Mouse (Mus musculus) lung, postnatal 14 days (tissue): ENCODE measurements around the gene Sprtn.

Source experiments
- DNase-seq: peaks from one replicate; pipeline ENCODE4 v3.0.0; 2021

Sprtn gene

DNA sequence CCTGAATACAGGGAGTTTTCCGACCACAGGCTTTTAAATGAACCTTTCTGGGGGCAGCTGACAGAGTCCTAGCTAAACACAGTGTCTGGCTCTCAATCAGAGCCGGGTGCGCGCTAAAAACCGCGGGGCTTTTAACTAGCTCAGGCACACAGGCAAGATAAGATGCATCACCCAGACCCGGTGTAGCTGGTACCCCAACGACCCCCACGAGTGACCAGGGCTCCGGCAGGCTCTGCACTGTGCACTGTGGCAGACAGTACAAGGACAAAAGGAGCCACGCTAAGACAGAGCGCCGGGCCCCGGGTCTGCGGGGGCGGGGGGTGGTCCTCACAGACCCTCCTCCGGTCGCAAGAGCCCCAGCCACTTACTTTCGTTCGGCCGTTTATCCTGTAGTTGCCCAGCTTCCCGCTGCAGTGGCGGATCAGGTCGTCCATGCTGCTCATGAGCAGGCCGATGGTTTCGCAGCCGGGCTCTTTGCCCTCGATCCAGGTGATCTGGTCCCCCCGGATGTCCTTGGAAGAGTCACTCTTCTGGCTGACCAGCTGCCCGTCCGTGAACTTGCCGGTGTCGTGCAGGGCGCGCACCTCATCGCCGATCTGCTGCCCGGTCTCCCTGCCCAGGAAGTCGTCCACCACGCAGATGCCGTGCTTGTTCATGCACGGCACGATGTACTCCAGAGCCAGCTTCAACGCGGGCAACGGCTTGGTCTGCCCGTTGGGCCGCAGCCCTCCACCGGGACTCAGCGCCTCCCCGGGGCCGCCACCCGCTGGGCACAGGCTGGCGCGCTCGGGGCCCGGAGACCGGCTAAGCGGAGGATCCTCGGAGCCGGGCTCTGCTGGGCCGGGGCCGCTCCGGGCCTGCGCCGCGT, 50.4 kb downstream of the Sprtn start:
- peak; percentile 44 for DNase-seq

DNA sequence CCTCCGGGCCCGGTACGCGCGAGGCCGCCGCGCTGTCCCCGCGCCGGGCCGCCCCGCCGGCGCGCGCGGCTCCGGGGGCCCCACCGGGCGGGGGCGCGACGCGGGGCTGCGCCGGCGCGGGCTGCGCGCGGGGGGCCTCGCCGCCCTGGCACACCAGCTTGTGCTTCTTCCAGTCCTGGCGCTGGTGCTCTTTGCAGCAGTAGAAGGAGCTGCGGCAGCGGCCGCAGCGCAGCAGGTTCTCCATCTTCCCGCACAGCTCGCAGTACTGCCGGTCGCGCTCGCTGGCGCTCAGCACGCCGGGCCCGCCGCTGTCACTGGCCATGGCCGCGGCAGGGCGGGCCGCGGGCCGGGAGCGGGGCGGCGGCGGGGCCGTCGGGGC, 51.0 kb downstream of the Sprtn start:
- no peak for DNase-seq

DNA sequence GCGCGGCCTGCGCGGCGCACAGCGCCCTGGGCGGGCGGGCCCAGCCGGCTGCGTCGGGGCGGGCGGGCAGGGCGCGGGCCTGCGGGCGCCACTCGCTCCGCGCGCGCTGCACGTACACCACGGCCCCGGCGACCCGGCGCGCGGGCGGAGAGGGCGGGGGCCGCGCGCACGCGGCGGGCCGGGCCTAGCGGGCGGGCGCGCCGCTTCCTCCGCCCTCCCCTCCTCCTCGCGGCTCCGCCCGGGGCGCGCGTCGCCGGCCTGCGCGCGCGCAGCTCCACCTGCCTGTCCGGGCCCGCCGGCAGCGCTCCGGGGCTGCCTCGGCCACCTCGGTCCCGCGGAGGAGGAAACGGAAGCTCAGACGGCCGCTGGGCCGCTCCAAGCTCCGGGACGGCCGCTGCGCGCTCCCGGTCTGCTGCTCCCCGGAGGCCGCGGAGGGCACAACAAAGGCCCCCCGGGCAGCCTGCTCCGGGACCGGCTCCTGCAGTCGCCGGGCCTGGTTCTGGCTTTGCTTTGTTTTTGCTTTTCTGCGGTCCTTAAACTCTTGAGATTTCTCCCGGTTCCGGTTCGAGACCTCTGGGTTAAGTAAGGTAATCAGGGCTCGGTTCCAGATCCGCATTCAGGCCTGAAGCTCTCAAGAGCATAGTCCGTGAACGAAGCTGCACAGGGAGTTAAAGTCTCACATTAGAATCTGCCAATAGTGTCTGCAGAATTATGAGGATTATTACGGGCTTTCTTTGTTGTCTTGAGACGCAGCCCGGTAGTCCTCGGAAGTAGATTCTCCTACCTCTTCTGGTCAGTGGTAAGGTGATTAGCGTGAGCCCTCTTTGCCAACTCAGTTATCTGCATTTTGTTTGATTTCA, 51.8 kb downstream of the Sprtn start, which contains the start of gene Egln1:
Gene Egln1, minus strand, starts transcription at position 116 of the 860 bp plus-strand sequence.
- peak; percentile 83 for DNase-seq

GRCm38 (mm10) chr8:124950069-124950456, 52.4 kb downstream of the Sprtn start:
- no peak for DNase-seq

DNA sequence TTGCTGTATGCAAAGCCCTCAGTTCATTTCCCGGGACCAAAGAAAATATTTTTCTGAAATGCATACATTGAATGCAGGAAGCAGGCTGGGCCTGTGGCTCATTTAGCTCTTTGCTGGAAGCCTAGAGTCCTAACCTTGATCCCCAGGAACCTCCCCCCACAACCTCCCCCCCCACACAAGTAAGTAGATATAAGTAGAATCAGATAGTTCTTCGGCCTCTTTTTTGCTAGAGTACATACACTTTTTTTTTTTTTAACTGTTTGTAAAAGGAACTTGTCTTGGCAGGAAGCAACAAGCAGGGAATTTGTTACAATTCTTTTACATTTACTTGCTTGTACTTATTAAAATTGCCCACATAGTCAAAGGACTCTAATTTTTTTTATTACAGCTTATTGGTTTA, 53.2 kb downstream of the Sprtn start:
- DNase-seq = no peak

DNA sequence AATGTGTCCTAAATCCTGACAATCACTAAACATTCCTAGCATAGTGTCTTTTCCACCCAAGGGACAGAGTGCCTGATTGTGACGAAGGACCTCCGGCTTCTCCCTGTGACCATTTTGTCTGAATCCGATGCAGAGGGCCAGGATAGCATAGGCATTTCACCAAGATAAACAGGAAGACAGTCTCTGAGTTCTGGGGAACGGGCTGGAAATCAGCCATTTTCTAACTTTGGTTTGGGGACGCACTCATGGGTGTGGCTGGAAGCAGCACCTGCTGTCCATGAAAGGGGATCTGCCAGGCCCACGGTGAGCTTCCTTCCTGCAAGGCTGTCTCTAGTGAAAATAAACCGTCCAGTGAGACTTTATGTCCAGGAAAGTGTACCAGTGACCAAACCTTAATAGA, 55.5 kb downstream of the Sprtn start:
- no peak for DNase-seq

GRCm38 (mm10) chr8:124954572-124955082, 56.9 kb downstream of the Sprtn start:
- no peak for DNase-seq
